Mouse (Mus musculus) lung, postnatal 0 days (tissue): ENCODE measurements around the gene Isx.

Source experiments
- CTCF ChIP-seq: IDR thresholded peaks from 2 replicates; pipeline ENCODE4 v1.5.1; 2016; ENCODE audit warnings: antibody characterized with exemption, mild to moderate bottlenecking
- EP300 ChIP-seq: IDR thresholded peaks from 2 replicates; pipeline ENCODE4 v1.6.1; 2016; ENCODE audit warnings: antibody characterized with exemption, mild to moderate bottlenecking, control low read depth

GRCm38 (mm10) chr8:74942056-74942455 is 69.1 kb downstream of the Isx start:
- TF ChIP-seq CTCF = no peak
- no peak for TF ChIP-seq EP300
